Mouse (Mus musculus): ENCODE data around the gene Mfap3.

DNA sequence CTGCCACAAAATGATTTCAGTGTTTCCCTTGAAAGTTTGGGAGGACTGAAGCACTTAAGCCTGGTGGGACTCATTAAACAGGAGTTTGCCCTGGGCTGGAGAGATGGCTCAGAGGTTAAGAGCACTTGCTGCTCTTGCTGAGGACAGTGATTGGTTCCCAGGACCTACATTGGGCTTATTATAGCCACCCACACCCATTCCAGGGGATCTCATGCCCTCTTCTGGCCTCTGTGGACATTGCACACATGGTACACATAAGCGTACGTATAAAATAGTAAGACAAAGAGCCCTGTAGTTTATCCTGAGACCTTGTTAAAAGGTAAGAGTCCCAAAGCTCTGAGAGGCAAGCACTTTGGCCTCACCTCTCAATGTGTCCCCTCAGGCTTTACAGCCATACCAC lies 31.8 kb downstream of the Mfap3 start:
- no peak; the same call in 1 of the 2 replicates for TF ChIP-seq CTCF (IDR thresholded peaks at IDR 0.05; ENCODE audit: low read depth, low read length)
- TF ChIP-seq GATA1 (IDR thresholded peaks at IDR 0.05; ENCODE audit: borderline replicate concordance, low read length): no peak
- no peak for TF ChIP-seq TAL1 (conservative IDR thresholded peaks at IDR 0.05; ENCODE audit: low read depth, low read length)

Data from G1E (cell line).